Mouse (Mus musculus) MEL (cell line): ENCODE results near the gene Fmo5. TPM values are rescaled to one million over a fixed set of nuclear protein-coding genes. Genes with fewer than 3 reads are reported as not detected.

Source experiments
- DNase-seq: peaks from one replicate; pipeline ENCODE4 v3.0.0; 2011; ENCODE audit warnings: low read depth, low spot score
- H3K27ac ChIP-seq: 2 replicates; pipeline ENCODE4 v1.5.1; 2012; ENCODE audit warnings: low read depth, mild to moderate bottlenecking, control low read depth, low read length, moderate library complexity; ENCODE audit not compliant: control insufficient read depth
- H3K27me3 ChIP-seq, 2 experiments: fragments of 150-350 bp in 1 of 2; sonication (generic) in 1 of 2; 2 replicates each; pipeline ENCODE4 v1.6.1; 2012; ENCODE audit warnings: low read length in 2 of 2, mild to moderate bottlenecking in 2 of 2, improper control_type of control experiment in 1 of 2, moderate library complexity in 1 of 2; ENCODE audit not compliant: insufficient read depth in 2 of 2, control insufficient read depth in 1 of 2
- H3K36me3 ChIP-seq, 2 experiments: 2 replicates each; pipeline ENCODE4 v1.6.1; 2012 to 2014; ENCODE audit warnings: low read length in 2 of 2, improper control_type of control experiment in 1 of 2, inconsistent platforms in 1 of 2, mild to moderate bottlenecking in 1 of 2; ENCODE audit not compliant: insufficient read depth in 2 of 2, control insufficient read depth in 1 of 2
- H3K4me1 ChIP-seq, 2 experiments: fragments of 150-350 bp in 1 of 2; sonication (generic) in 1 of 2; 2 replicates each; pipeline ENCODE4 v1.6.1; 2012; ENCODE audit warnings: low read length in 2 of 2, improper control_type of control experiment in 1 of 2, mild to moderate bottlenecking in 1 of 2; ENCODE audit not compliant: insufficient read depth in 2 of 2, control insufficient read depth in 1 of 2
- H3K4me3 ChIP-seq, 2 experiments: fragments of 150-350 bp in 1 of 2; sonication (generic) in 1 of 2; 2 replicates each; pipeline ENCODE4 v1.5.1; 2012; ENCODE audit warnings: low read depth in 2 of 2, low read length in 2 of 2, mild to moderate bottlenecking in 2 of 2, moderate library complexity in 2 of 2, control low read depth in 1 of 2, improper control_type of control experiment in 1 of 2; ENCODE audit not compliant: control insufficient read depth in 1 of 2, insufficient read depth in 1 of 2
- H3K79me2 ChIP-seq: 2 replicates; pipeline ENCODE4 v1.6.1; 2012; ENCODE audit warnings: mild to moderate bottlenecking, low read length, moderate library complexity; ENCODE audit not compliant: control insufficient read depth, poor library complexity, insufficient read depth
- H3K9ac ChIP-seq: 2 replicates; pipeline ENCODE4 v1.6.1; 2012; ENCODE audit warnings: low read depth, mild to moderate bottlenecking, control low read depth, low read length, moderate library complexity; ENCODE audit not compliant: control insufficient read depth, poor library complexity, severe bottlenecking
- H3K9me3 ChIP-seq: fragments of 150-350 bp; sonication (generic); replicated peaks from 2 replicates; pipeline ENCODE4 v1.6.1; 2012; ENCODE audit warnings: mild to moderate bottlenecking, low read length, improper control_type of control experiment, moderate library complexity; ENCODE audit not compliant: insufficient read depth
- CTCF ChIP-seq, 3 experiments: IDR thresholded peaks in 2 of 3; conservative IDR thresholded peaks in 1 of 3; 2 replicates each; pipeline ENCODE4 v1.5.1; 2011 to 2012; ENCODE audit warnings: low read length in 3 of 3, low read depth in 2 of 3, mild to moderate bottlenecking in 2 of 3, improper control_type of control experiment in 1 of 3, inconsistent platforms in 1 of 3, mixed read lengths in 1 of 3, moderate library complexity in 1 of 3; ENCODE audit not compliant: control insufficient read depth in 1 of 3, insufficient read depth in 1 of 3, poor library complexity in 1 of 3, severe bottlenecking in 1 of 3
- ELF1 ChIP-seq: IDR thresholded peaks from 2 replicates; pipeline ENCODE4 v1.6.1; 2014; ENCODE audit warnings: low read depth, mild to moderate bottlenecking, inconsistent platforms, low read length, improper control_type of control experiment, moderate library complexity
- EP300 ChIP-seq, 2 experiments: IDR thresholded peaks; 2 replicates each; pipeline ENCODE4 v1.6.1; 2011; ENCODE audit warnings: improper control_type of control experiment in 2 of 2, low read length in 2 of 2, low read depth in 1 of 2, mild to moderate bottlenecking in 1 of 2
- ETS1 ChIP-seq: IDR thresholded peaks from 2 replicates; pipeline ENCODE4 v1.6.1; 2012; ENCODE audit warnings: low read depth, mild to moderate bottlenecking, inconsistent platforms, low read length, improper control_type of control experiment, moderate library complexity
- GABPA ChIP-seq: IDR thresholded peaks from 2 replicates; pipeline ENCODE4 v1.6.1; 2012; ENCODE audit warnings: low read depth, mild to moderate bottlenecking, inconsistent platforms, low read length, improper control_type of control experiment, moderate library complexity
- GATA1 ChIP-seq: IDR thresholded peaks from 2 replicates; pipeline ENCODE4 v1.6.1; 2011; ENCODE audit warnings: low read depth, low read length, improper control_type of control experiment
- HCFC1 ChIP-seq: IDR thresholded peaks from 2 replicates; pipeline ENCODE4 v1.6.1; 2012; ENCODE audit warnings: low read depth, mild to moderate bottlenecking, inconsistent platforms, low read length, improper control_type of control experiment, moderate library complexity
- JUND ChIP-seq: IDR thresholded peaks from 2 replicates; pipeline ENCODE4 v1.6.1; 2011; ENCODE audit warnings: low read depth, mild to moderate bottlenecking, improper control_type of control experiment, low read length
- MAX ChIP-seq: IDR thresholded peaks from 2 replicates; pipeline ENCODE4 v1.6.1; 2011; ENCODE audit warnings: low read length, improper control_type of control experiment
- MXI1 ChIP-seq: IDR thresholded peaks from 2 replicates; pipeline ENCODE4 v1.6.1; 2011; ENCODE audit warnings: mild to moderate bottlenecking, low read depth, low read length, improper control_type of control experiment
- MYC ChIP-seq: IDR thresholded peaks from 2 replicates; pipeline ENCODE4 v1.6.1; 2011; ENCODE audit warnings: low read depth, mild to moderate bottlenecking, low read length, improper control_type of control experiment, moderate library complexity
- NRF1 ChIP-seq: IDR thresholded peaks from 2 replicates; pipeline ENCODE4 v1.6.1; 2014; ENCODE audit warnings: low read depth, mild to moderate bottlenecking, inconsistent platforms, low read length, improper control_type of control experiment, moderate library complexity; ENCODE audit not compliant: poor library complexity, insufficient read depth, severe bottlenecking
- POLR2AphosphoS2 ChIP-seq: IDR thresholded peaks from 2 replicates; pipeline ENCODE4 v1.6.1; 2011; ENCODE audit warnings: low read length, improper control_type of control experiment
- RAD21 ChIP-seq: IDR thresholded peaks from 2 replicates; pipeline ENCODE4 v1.6.1; 2011; ENCODE audit warnings: mild to moderate bottlenecking, low read depth, low read length, improper control_type of control experiment
- TAL1 ChIP-seq: IDR thresholded peaks from 2 replicates; pipeline ENCODE4 v1.6.1; 2012; ENCODE audit warnings: mild to moderate bottlenecking, inconsistent platforms, low read length, moderate library complexity, mixed read lengths
- TBP ChIP-seq: IDR thresholded peaks from 2 replicates; pipeline ENCODE4 v1.8.0; 2011; ENCODE audit warnings: low read depth, low read length, improper control_type of control experiment
- TCF12 ChIP-seq: IDR thresholded peaks from 2 replicates; pipeline ENCODE4 v1.6.1; 2014; ENCODE audit warnings: low read depth, mild to moderate bottlenecking, inconsistent platforms, low read length, improper control_type of control experiment, moderate library complexity
- UBTF ChIP-seq: IDR thresholded peaks from 2 replicates; pipeline ENCODE4 v1.6.1; 2012; ENCODE audit warnings: low read depth, mild to moderate bottlenecking, inconsistent platforms, low read length, improper control_type of control experiment, moderate library complexity, borderline replicate concordance; ENCODE audit not compliant: insufficient read depth
- ZC3H11A ChIP-seq: IDR thresholded peaks from 2 replicates; pipeline ENCODE4 v1.6.1; 2012; ENCODE audit warnings: low read depth, mild to moderate bottlenecking, inconsistent platforms, low read length, improper control_type of control experiment
- ZMIZ1 ChIP-seq: IDR thresholded peaks from 2 replicates; pipeline ENCODE4 v1.6.1; 2012; ENCODE audit warnings: low read depth, mild to moderate bottlenecking, inconsistent platforms, low read length, improper control_type of control experiment, moderate library complexity
- ZNF384 ChIP-seq: IDR thresholded peaks from 2 replicates; pipeline ENCODE4 v1.6.1; 2012; ENCODE audit warnings: low read depth, mild to moderate bottlenecking, inconsistent platforms, low read length, improper control_type of control experiment
- polyA plus RNA-seq, 2 experiments: library from polyadenylated mRNA; stranded (reverse) in 1 of 2; unstranded in 1 of 2; fragments of >175 nt in 1 of 2; fragments of >200 nt in 1 of 2; gene quantifications; 2 replicates each; pipeline versions ENCODE4 v1.2.1 to v1.2.4; 2012; ENCODE audit warnings: low replicate concordance in 2 of 2, low read depth in 1 of 2; ENCODE audit not compliant: insufficient read length in 2 of 2, insufficient read depth in 1 of 2, missing spikeins in 1 of 2
- total RNA-seq: library from RNA; depleted of rRNA; stranded (reverse); fragments of 300-350 nt; gene quantifications from 2 replicates; pipeline ENCODE4 v1.2.3, GENCODE M21; 2012

Gene Fmo5
- total and polyA plus RNA-seq, 3 experiments = 0.12 to 0.39 TPM; not detected in 1

DNA sequence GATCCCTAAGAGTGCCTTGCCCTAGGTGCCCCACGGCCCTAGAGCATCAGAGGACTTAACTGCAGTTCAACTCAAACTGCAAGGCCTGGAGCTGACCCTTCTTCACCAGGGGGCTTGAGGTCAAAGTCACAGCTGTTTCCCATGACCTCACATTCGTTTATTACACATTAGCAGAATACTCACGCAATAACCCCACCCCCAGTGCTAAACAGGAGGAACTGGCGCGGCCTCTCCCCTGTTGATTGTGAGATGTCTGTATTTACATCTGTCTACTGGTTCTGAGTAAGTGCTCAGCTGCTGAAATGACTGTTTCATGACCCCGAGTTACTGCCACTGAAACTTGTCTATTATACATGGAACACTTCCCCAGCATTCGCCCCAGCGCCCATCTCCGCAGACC lies 40.9 kb upstream of the Fmo5 start:
- TF ChIP-seq POLR2AphosphoS2 (no peak), UBTF (no peak), EP300 (IDR thresholded peaks at IDR 0.05; ENCODE audit: low read depth in 1 of 2, low read length in 2 of 2) (no peak), ZNF384 (no peak), GABPA (no peak), TCF12 (no peak), TAL1 (no peak), RAD21 (no peak), NRF1 (no peak), HCFC1 (no peak), MXI1 (no peak), ELF1 (no peak), ZC3H11A (no peak), MYC (no peak), GATA1 (no peak), MAX (no peak)
- no peak overlapping the region for H3K9ac ChIP-seq
- H3K9me3 ChIP-seq = no peaks in the 10 kb centered on the region
- no peak overlapping the region for H3K4me3 ChIP-seq
- H3K4me1 ChIP-seq = no peaks in the 10 kb centered on the region
- no peak overlapping the region for H3K27ac ChIP-seq
- H3K79me2 ChIP-seq = no peaks in the 10 kb centered on the region
- peaks cover 0 to 9% of the 10 kb centered on the region in 2 experiments; a peak in 2 of 4 replicates for H3K36me3 ChIP-seq
- DNase-seq = no peak
- no peaks in the 10 kb centered on the region for H3K27me3 ChIP-seq

DNA sequence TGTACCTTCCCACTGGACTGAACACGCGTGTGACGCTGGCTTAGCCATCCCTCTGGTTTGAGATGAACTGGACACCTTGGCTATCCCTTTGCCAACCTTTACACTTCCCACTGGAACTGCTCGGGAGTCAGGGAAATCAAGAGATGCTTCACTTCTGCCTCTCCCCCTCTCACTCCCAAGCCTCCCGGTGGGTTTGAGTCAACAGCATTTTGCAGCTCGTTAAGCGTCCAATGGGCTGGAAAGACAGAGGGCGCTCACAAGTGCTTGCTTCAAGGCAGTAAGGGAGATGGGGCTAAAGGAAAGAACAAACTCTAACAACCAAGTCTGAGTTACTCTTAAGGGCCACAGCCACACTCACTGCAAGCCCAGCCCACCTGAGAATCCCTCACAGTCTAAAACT lies 37.9 kb upstream of the Fmo5 start:
- no peak overlapping the region for H3K27ac ChIP-seq
- no peaks in the 10 kb centered on the region for H3K9me3 ChIP-seq
- no peak for TF ChIP-seq ETS1
- TF ChIP-seq TAL1 = no peak
- TF ChIP-seq TBP = no peak
- TF ChIP-seq MXI1 = no peak
- TF ChIP-seq HCFC1 = no peak
- no peak for TF ChIP-seq CTCF (IDR thresholded peaks at IDR 0.05 in 2 of 3, conservative IDR thresholded peaks at IDR 0.05 in 1 of 3; ENCODE audit: control insufficient read depth in 1 of 3, insufficient read depth in 1 of 3, low read depth in 2 of 3, low read length in 3 of 3, poor library complexity in 1 of 3, severe bottlenecking in 1 of 3)
- no peak for TF ChIP-seq JUND
- TF ChIP-seq ZMIZ1 = no peak
- no peak for TF ChIP-seq RAD21
- no peak for TF ChIP-seq GATA1
- TF ChIP-seq ELF1 = no peak
- TF ChIP-seq EP300 (IDR thresholded peaks at IDR 0.05; ENCODE audit: low read depth in 1 of 2, low read length in 2 of 2) = no peak
- no peak for TF ChIP-seq MYC
- H3K9ac ChIP-seq = no peak overlapping the region
- no peaks in the 10 kb centered on the region for H3K4me1 ChIP-seq
- no peak for DNase-seq
- no peaks in the 10 kb centered on the region for H3K27me3 ChIP-seq
- no peak overlapping the region for H3K4me3 ChIP-seq
- peaks cover 0 to 13% of the 10 kb centered on the region in 2 experiments; a peak in 2 of 4 replicates for H3K36me3 ChIP-seq
- no peaks in the 10 kb centered on the region for H3K79me2 ChIP-seq
